Mouse (Mus musculus) naive thymus-derived CD4-positive, alpha-beta T cell, adult 2 months (primary cell): Measurements from ENCODE around the gene Fbxw9.

Experiments used
- DNase-seq: peaks from one replicate; pipeline ENCODE4 v3.0.0-alpha.2; 2011; ENCODE audit warnings: low read depth

Fbxw9 gene

DNA sequence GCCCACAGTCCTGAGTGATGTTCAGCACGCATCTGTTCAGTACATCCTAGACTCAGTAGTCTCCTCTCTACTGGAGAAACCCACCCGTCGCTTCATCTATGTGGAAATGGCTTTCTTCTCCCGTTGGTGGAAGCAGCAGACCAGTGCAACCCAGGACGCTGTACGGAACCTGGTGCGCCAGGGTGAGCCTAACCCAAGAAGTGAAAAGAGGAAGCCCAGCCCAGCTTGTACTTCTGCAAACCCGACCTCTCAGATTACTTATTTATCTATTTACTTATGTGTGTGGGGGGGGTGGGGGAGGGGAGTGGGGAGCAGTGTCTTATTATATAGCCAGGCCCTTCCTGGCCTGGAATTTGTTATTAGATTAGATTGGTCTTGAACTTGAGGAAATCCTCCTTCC, 24.8 kb downstream of the Fbxw9 start:
- DNase-seq, result no peak

GRCm38 (mm10) chr8:85086238-85086637, 26.4 kb downstream of the Fbxw9 start:
- DNase-seq, result peak; percentile 62

- no peak for DNase-seq
These were observed 28.9 kb downstream of the Fbxw9 start for GRCm38 (mm10) chr8:85088771-85089170.

DNA sequence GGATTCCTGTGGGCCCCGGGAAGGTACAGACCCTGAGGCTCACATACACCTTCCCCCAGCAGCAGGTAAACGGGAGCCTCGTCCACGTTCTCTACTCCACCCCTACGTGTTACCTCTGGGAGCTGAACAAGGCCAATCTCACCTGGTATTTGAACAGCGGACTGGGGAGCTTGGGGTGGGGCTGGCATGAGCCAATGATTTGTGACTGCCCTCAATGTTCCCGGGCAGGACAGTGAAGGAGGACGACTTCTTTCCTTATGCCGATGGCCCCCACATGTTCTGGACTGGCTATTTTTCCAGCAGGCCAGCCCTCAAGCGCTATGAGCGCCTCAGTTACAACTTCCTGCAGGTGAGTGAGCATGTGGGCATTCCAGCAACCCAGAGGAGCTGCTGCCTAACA, 31.0 kb downstream of the Fbxw9 start:
- DNase-seq, result no peak

GRCm38 (mm10) chr8:85091526-85092090, 31.8 kb downstream of the Fbxw9 start:
- DNase-seq, result no peak

DNA sequence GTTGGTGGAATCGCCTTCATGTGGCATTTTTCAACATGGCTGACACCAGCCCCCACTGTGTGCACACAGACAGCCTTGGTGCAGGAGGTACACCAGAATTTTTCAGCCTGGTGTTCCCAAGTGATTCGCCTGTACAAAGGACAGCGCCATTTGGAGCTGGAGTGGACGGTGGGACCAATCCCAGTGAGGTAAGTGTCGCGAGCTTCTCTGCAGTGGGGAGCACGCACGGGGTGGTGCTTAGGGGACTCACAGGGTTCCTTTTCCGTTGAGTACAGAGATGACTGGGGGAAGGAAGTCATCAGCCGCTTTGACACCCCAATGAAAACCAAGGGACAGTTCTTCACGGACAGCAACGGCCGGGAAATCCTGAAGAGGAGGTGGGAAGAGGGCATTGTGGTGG, 35.2 kb downstream of the Fbxw9 start:
- DNase-seq, result no peak

DNA sequence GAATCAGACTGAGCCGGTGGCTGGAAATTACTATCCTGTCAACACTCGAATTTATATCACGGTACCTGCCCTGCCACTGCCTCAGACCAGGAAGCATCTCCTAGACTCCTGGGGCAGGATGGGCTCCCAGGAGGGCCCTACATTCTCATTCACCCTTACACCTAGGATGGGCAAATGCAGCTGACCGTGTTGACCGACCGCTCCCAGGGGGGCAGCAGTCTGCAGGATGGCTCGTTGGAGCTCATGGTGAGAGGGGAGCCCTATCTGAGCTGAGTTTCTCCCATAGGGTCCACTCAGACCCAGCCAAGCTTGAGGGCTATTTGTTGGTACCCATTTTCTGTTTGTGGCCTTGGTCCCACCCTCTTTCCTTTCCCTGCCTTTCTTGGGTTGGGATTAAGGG, 35.7 kb downstream of the Fbxw9 start:
- no peak for DNase-seq

DNA sequence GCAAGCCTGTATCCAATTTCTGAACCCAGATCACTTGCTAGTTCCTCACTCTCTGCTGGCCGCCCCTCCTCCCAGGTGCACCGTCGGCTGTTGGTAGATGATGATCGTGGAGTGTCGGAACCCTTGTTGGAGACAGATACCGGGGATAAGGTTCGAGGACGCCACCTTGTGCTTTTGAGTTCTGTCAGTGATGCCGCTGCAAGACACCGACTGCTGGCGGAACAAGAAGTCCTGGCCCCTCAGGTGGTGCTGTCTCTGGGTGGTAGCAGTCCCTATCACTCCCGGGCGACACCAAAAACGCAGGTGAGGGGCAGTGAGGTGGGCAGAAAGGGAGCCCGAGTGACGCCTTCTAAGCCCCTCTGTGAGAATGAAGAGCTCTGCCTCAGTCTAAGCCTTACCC, 36.3 kb downstream of the Fbxw9 start:
- no peak for DNase-seq

GRCm38 (mm10) chr8:85096850-85097249, 37.0 kb downstream of the Fbxw9 start:
- no peak for DNase-seq

DNA sequence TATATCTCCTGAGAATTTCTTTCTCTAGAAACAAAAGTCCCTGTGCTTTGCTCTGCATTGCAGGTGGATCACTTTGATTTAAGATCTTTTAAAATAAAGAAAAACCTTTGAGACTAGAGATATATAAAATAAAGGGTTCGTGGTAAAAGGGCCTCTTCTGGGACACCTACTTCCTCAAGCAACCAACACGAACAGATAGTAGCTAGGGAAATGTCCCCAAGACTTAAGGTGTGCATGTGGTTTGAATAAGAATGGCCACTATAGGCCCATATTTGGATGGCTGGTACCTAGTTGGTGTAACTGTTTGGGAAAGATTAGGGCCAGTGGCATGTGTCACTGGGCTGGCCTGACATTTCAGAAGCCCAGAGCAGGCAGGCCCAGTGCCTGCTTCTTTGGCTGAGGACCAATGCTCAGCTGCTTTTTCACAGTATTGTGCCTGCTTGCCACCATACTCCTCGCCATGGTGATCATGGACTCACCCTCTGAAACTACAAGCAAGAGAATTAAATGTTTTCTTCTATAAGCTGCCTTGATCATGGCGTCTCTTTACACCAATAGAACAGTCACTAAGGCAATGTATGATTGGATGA, 40.3 kb downstream of the Fbxw9 start:
- DNase-seq, result no peak

- DNase-seq, result no peak
These were observed 53.4 kb downstream of the Fbxw9 start for GRCm38 (mm10) chr8:85113241-85113640.

DNA sequence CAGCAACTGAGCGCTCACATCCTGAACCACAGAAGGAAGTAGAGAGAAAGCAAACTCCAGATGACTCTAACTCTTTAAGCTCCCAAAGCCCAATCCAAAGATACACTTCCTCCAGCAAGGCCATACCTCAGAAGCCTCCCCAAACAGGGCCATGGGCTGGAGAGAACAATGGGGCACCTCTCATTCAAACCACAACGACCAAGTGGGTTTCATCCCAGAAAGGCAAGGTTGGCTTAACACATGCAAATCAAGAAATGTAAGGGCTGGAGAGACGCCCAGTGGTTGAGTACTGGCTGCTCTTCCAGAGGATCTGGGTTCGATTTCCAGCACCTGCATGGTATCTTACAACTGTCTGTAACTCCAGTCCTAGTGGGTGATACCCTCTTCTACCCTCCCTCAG, 55.6 kb downstream of the Fbxw9 start:
- no peak for DNase-seq
